Mouse (Mus musculus) ES-Bruce4 (cell line): Measurements from ENCODE around the gene Itgam.

Source experiments
- CTCF ChIP-seq: IDR thresholded peaks from one replicate; pipeline ENCODE4 v1.8.1; 2011; ENCODE audit warnings: low read depth, low read length
- EP300 ChIP-seq: IDR thresholded peaks from 2 replicates; pipeline ENCODE4 v1.6.1; 2011; ENCODE audit warnings: low read depth, low read length; ENCODE audit not compliant: insufficient read depth
- POLR2A ChIP-seq: IDR thresholded peaks from one replicate; pipeline ENCODE4 v1.8.1; 2011; ENCODE audit warnings: low read length; ENCODE audit not compliant: insufficient read depth

GRCm38 (mm10) chr7:128115211-128115958, 52.9 kb downstream of the Itgam start:
- TF ChIP-seq CTCF (no peak), POLR2A (no peak), EP300 (no peak)
